Mouse (Mus musculus) olfactory bulb, adult 2 months (tissue): ENCODE measurements at regions not wholly inside any gene's neighbourhood (a gene's known extent, or its start where the extent isn't known, plus 50 kb on each side); places are given as distances from the start of the nearest gene placed in this dataset.
"Not testable (repeated sequence)": the region's sequence is repeated elsewhere in the genome, so short reads cannot be mapped to it uniquely, and the experiment has no call there.

Source experiments
- CTCF ChIP-seq: fragments of 200-500 bp; IDR thresholded peaks from 2 replicates; pipeline ENCODE4 v1.5.1; 2012; ENCODE audit warnings: low read depth, mild to moderate bottlenecking, low read length, moderate library complexity; ENCODE audit not compliant: insufficient read depth
- POLR2A ChIP-seq: fragments of 200-500 bp; IDR thresholded peaks from 2 replicates; pipeline ENCODE4 v1.6.1; 2012; ENCODE audit warnings: mild to moderate bottlenecking, low read depth, low read length, moderate library complexity; ENCODE audit not compliant: insufficient read depth

DNA sequence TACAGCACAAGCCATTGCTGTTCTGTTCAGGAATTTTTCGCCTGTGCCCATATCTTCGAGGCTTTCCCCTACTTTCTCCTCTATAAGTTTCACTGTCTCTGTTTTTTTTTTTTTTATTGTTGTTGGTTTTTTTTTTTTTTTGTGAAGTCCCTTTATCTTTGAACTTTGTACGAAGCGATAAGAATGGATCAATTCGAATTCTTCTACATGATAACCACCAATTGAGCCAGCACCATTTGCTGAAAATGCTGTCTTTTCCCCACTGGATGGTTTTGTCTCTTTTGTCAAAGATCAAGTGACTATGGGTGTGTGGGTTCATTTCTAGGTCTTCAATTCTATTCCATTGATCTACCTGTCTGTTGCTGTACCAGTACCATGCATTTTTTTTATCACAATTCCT is 244.6 kb downstream of the Bcl11a start:
- not testable (repeated sequence) for TF ChIP-seq CTCF, POLR2A
